Mouse (Mus musculus): Measurements from ENCODE around the gene Lman2l. TPM values are rescaled to one million over a fixed set of nuclear protein-coding genes. Genes with fewer than 3 reads are reported as not detected.

Lman2l gene
- 45.9 and 52.0 TPM in 2 replicates for polyA plus RNA-seq (2015; fragmentation: Nextera tagmentation; extraction: Ambion mirVana)

DNA sequence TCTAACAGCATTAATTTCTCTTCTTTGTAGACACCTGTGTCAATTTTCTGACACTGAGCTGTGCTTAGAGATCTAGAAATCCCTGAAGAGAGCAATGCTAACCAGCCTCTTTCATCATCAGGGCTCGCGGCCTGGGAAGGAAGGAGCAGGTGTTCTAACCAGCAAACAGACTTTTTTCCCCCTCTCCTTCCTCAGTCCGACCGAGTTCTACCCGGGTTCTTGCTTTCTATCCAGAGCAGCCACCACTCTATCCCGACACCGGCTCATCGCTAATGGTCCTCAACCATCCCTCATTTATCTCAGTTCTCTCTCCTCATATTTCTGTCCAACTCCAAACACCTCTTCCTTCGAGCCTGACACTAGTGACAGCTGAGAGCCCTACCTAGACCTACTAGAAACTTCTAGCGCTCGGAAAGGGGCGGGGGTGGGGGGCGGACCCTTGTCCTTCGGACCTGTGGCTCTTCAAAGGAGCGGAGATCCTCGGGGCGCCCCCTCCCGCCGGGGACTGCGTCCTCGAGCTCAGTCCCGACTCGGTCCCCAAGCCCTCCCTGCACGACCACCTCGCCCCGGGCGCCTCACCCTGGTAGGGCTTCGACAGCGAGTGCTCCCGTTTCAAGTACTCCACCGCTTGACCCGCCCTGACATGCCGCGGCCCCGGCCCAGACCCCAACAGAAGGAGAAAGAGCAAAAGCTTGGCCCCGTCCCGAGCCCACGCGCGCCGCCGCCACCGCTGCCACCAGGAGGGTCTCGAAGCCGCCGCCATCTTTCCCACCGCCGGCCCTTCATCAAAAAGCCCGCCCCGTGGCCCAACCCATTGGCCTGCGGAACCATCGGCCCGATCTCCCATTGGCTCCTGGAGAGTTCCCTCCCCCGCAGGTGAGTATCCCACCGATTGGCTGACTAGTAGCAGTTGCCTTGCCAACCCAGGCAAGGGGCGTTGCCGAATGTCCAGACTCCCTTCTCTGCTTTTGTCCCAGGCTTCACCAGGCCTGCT lies at the start of gene Lman2l:
Lman2l (minus strand) TSS at position 801 of the 994 bp plus-strand sequence.
- peak within 1 kb of the TSS; percentile 81 for H3K4me2 ChIP-seq (replicated peaks)
- ATAC-seq (ENCODE audit: insufficient number of reproducible peaks, low FRiP score, low TSS enrichment, low read depth): peak; percentile 98
- H3K4me1 ChIP-seq: peaks cover 10% of the 10 kb centered on the region; the same call in 1 of the 2 replicates
- WGBS: under 1% methylated on average over 57 of the region's 57 CpGs
- H3K27me3 ChIP-seq: no peaks in the 10 kb centered on the region
- H3K9ac ChIP-seq: peak within 1 kb of the TSS; percentile 70
- peak within 1 kb of the TSS; percentile 82 for H3K27ac ChIP-seq (replicated peaks)
- H3K36me3 ChIP-seq: peaks cover 23% of the 10 kb centered on the region
- H3K4me3 ChIP-seq (replicated peaks): peak within 1 kb of the TSS; percentile 86
- H3K9me3 ChIP-seq (replicated peaks): no peaks in the 10 kb centered on the region

DNA sequence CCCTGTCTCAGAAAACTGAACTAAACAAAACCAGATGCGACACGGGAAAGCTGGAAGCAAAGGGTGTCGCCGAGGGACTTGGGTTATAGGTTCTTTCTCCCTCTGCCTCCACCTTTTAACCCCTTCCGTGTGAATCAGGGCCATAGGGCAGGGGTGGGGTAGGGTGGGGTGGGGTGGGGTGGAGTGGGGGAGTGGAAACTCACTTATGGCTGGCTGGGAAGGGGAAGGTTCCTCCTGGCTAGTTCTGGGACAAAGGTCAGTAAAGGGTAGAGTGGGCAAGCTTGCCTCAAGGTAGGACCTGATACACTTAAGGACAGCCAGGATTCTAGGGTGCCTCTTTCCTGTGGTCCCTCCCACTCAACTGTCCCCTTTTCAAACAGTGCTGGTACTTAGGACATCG lies 48.2 kb upstream of the Lman2l start:
- Histone ChIP-seq H3K36me3 (0 out of 2 replicates have a peak, but pooled peaks cover 3% of the 10 kb centered on the region), H3K27me3 (no peaks in the 10 kb centered on the region), H3K9me3 (replicated peaks) (no peaks in the 10 kb centered on the region), H3K9ac (no peak overlapping the region), H3K4me2 (replicated peaks) (no peak overlapping the region), H3K4me1 (0 out of 2 replicates have a peak, but pooled peaks cover 8% of the 10 kb centered on the region), H3K4me3 (replicated peaks) (no peak overlapping the region), H3K27ac (replicated peaks) (no peak overlapping the region)
- no peak for ATAC-seq (ENCODE audit: insufficient number of reproducible peaks, low FRiP score, low TSS enrichment, low read depth)
- WGBS: 56% methylated on average over 6 of the region's 6 CpGs

DNA sequence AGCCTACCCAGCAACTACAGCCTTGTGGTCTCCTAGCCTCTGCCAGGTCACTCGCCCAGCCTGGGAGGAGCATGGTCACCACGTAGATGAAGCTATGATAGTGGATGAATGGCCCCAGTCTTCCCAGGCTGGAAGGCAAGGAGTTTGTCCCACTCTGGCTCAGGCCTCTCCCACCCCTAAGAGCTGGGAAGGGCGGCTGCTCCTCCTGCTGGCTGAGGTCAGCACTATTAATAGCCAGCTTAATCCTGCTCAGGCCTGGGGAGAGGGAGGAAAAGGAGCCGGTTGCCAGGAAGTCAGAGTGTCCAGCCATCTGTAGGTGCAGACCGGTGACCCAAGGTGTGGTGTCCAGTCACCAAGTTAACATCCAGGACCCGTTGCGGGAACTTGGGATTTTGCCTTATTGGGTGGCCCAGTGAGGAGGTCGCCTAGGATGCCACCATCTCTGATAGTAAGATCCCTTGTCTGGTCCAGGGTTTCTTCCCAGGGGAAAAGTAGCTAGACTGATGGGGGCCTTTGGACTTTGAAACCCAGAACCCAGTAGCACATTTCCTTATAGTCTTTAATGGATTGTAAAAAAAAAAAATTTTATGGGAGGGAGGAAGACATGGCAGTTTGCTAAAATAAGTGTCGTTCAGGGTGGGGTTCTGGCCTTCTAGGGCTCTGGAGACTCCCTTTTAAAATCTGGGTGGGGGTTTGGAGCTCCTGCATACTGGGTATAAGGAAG lies 47.5 kb upstream of the Lman2l start:
- 41% methylated on average over 9 of the region's 9 CpGs for WGBS
- Histone ChIP-seq H3K27me3 (no peaks in the 10 kb centered on the region), H3K9me3 (replicated peaks) (no peaks in the 10 kb centered on the region), H3K9ac (no peak overlapping the region), H3K4me3 (replicated peaks) (no peak overlapping the region), H3K36me3 (no peaks in the 10 kb centered on the region), H3K4me1 (0 out of 2 replicates have a peak, but pooled peaks cover 8% of the 10 kb centered on the region), H3K27ac (replicated peaks) (no peak overlapping the region), H3K4me2 (replicated peaks) (no peak overlapping the region)
- ATAC-seq (ENCODE audit: insufficient number of reproducible peaks, low FRiP score, low TSS enrichment, low read depth): peak; percentile 81

DNA sequence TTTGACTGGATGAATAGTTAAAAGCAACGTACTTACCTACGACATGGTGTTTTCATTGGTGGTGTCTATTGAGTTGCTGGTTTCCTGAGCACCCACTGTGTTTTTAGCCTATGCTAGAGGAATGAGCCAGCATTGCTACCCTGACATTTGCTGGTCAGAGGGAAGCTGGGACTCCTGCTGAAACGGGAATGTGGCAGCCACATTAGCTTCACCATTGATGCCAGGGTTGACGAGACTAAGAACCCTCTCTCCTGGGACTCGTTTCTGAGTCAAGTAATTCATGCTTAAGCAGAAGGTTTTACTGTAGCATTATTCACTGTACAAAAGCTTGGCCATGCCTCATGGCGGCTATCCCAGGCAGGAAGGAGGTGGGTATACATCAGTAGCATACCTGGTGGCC lies 44.6 kb upstream of the Lman2l start:
- WGBS: 74% methylated on average over 6 of the region's 6 CpGs
- Histone ChIP-seq H3K36me3 (no peaks in the 10 kb centered on the region), H3K4me1 (0 out of 2 replicates have a peak, but pooled peaks cover 12% of the 10 kb centered on the region), H3K27me3 (no peaks in the 10 kb centered on the region), H3K9me3 (replicated peaks) (no peaks in the 10 kb centered on the region), H3K4me2 (replicated peaks) (no peak overlapping the region), H3K4me3 (replicated peaks) (no peak overlapping the region), H3K9ac (no peak overlapping the region), H3K27ac (replicated peaks) (no peak overlapping the region)
- no peak for ATAC-seq (ENCODE audit: insufficient number of reproducible peaks, low FRiP score, low TSS enrichment, low read depth)

- 82% methylated on average over 9 of the region's 9 CpGs for WGBS
- no peak overlapping the region for H3K4me2 ChIP-seq (replicated peaks)
- H3K9ac ChIP-seq: no peak overlapping the region
- H3K27ac ChIP-seq (replicated peaks): no peak overlapping the region
- H3K36me3 ChIP-seq: no peaks in the 10 kb centered on the region
- 0 out of 2 replicates have a peak, but pooled peaks cover 6% of the 10 kb centered on the region for H3K4me1 ChIP-seq
- H3K27me3 ChIP-seq: no peaks in the 10 kb centered on the region
- no peak for ATAC-seq (ENCODE audit: insufficient number of reproducible peaks, low FRiP score, low TSS enrichment, low read depth)
- no peak overlapping the region for H3K4me3 ChIP-seq (replicated peaks)
- no peaks in the 10 kb centered on the region for H3K9me3 ChIP-seq (replicated peaks)
Observed at GRCm38 (mm10) chr1:36487111-36487510, 42.0 kb upstream of the Lman2l start.

GRCm38 (mm10) chr1:36485080-36485479 lies 40.0 kb upstream of the Lman2l start:
- H3K9ac ChIP-seq: no peak overlapping the region
- WGBS: 46% methylated on average over 7 of the region's 7 CpGs
- H3K27ac ChIP-seq (replicated peaks): no peak overlapping the region
- no peaks in the 10 kb centered on the region for H3K9me3 ChIP-seq (replicated peaks)
- no peak overlapping the region for H3K4me3 ChIP-seq (replicated peaks)
- H3K36me3 ChIP-seq: no peaks in the 10 kb centered on the region
- no peaks in the 10 kb centered on the region for H3K27me3 ChIP-seq
- no peak overlapping the region for H3K4me2 ChIP-seq (replicated peaks)
- H3K4me1 ChIP-seq: 0 out of 2 replicates have a peak, but pooled peaks cover 4% of the 10 kb centered on the region
- no peak for ATAC-seq (ENCODE audit: insufficient number of reproducible peaks, low FRiP score, low TSS enrichment, low read depth)

- H3K4me3 ChIP-seq (replicated peaks): no peak overlapping the region
- no peak for ATAC-seq (ENCODE audit: insufficient number of reproducible peaks, low FRiP score, low TSS enrichment, low read depth)
- WGBS: 38% methylated on average over 4 of the region's 4 CpGs
- H3K4me2 ChIP-seq (replicated peaks): no peak overlapping the region
- no peaks in the 10 kb centered on the region for H3K27me3 ChIP-seq
- H3K4me1 ChIP-seq: 0 out of 2 replicates have a peak, but pooled peaks cover 4% of the 10 kb centered on the region
- no peak overlapping the region for H3K27ac ChIP-seq (replicated peaks)
- H3K9me3 ChIP-seq (replicated peaks): no peaks in the 10 kb centered on the region
- H3K36me3 ChIP-seq: no peaks in the 10 kb centered on the region
- no peak overlapping the region for H3K9ac ChIP-seq
Observed at GRCm38 (mm10) chr1:36483825-36484224, 38.8 kb upstream of the Lman2l start.

DNA sequence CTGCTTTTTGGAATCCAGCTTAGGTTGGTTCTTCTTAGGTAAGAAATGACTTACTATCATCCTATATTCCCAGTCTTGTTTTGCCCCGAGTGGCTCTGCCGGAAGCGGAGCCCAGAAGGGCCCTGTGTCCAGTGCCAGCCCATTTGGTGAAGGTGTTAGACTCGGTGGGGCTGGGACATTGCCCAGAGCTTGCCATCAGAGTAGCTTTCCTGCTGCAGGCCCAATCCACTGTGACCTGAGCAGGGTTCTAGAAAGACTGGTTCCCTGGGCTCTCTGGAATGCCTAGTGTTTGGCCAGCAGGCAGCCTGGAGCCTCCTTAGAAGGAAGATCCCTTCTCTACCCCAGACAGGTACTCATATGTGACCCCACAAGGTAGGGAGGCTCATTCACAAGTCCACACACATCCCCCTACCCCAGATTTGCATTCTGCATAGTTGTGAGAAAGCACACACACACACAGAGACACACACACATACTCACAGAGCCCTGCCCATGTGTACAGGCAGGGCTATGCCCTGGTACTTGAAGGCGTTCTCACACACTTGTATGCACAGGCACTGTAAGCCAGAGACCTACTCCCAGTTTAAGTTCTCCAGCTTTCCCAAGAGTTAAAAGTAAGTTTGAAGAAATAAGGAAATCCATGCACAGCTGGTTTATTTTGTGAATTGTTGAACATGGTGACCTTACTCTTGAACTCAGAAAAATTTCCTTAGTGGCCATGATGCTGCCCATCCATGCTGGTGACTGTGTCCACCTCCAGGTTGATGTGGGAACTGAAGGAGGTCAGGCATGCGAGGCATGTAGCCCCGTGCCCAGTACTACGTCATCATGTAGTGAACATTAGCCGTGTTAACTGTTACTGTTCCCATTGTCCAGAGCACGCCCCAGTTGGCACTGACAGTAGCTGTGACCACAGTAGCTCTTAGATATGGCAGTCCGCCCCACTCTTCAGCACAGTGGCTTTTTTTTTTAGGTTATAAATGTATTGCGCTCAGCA lies 35.1 kb upstream of the Lman2l start:
- H3K27ac ChIP-seq (replicated peaks): no peak overlapping the region
- no peak overlapping the region for H3K4me2 ChIP-seq (replicated peaks)
- no peak for ATAC-seq (ENCODE audit: insufficient number of reproducible peaks, low FRiP score, low TSS enrichment, low read depth)
- H3K36me3 ChIP-seq: no peaks in the 10 kb centered on the region
- peaks cover 29% of the 10 kb centered on the region for H3K4me1 ChIP-seq
- no peaks in the 10 kb centered on the region for H3K27me3 ChIP-seq
- 84% methylated on average over 12 of the region's 12 CpGs for WGBS
- no peaks in the 10 kb centered on the region for H3K9me3 ChIP-seq (replicated peaks)
- no peak overlapping the region for H3K4me3 ChIP-seq (replicated peaks)
- no peak overlapping the region for H3K9ac ChIP-seq

GRCm38 (mm10) chr1:36478343-36478795 lies 33.3 kb upstream of the Lman2l start:
- H3K9me3 ChIP-seq (replicated peaks): no peaks in the 10 kb centered on the region
- 67% methylated on average over 2 of the region's 2 CpGs for WGBS
- no peak for ATAC-seq (ENCODE audit: insufficient number of reproducible peaks, low FRiP score, low TSS enrichment, low read depth)
- H3K9ac ChIP-seq: no peak overlapping the region
- no peak overlapping the region for H3K4me2 ChIP-seq (replicated peaks)
- H3K4me3 ChIP-seq (replicated peaks): no peak overlapping the region
- H3K4me1 ChIP-seq: peaks cover 47% of the 10 kb centered on the region
- H3K36me3 ChIP-seq: no peaks in the 10 kb centered on the region
- H3K27me3 ChIP-seq: no peaks in the 10 kb centered on the region
- H3K27ac ChIP-seq (replicated peaks): no peak overlapping the region

DNA sequence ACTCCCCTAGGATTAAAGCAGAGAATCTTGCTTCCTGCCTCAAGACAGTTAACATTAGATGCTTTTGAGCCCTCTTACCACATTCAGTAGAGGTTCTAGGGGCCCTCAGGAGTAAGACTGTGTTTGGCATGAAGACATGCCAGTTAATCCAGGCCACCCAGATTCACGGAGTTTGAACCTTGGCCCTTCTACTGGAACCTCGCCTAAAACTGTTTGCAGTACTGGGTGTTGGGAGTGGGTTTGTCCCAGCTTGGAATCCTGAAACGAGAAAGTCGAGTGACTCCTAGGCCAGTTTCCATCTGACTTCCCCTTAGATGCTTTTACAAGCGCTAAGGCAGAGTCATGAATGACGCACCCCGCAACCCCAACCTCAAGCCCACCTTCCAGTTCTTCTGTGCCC lies 31.4 kb upstream of the Lman2l start:
- 80% methylated on average over 7 of the region's 7 CpGs for WGBS
- no peak for ATAC-seq (ENCODE audit: insufficient number of reproducible peaks, low FRiP score, low TSS enrichment, low read depth)
- Histone ChIP-seq H3K4me1 (peaks cover 65% of the 10 kb centered on the region), H3K9me3 (replicated peaks) (no peaks in the 10 kb centered on the region), H3K9ac (no peak overlapping the region), H3K4me2 (replicated peaks) (no peak overlapping the region), H3K36me3 (no peaks in the 10 kb centered on the region), H3K4me3 (replicated peaks) (no peak overlapping the region), H3K27me3 (no peaks in the 10 kb centered on the region), H3K27ac (replicated peaks) (no peak overlapping the region)

Measured in embryonic facial prominence, embryonic 15.5 days (tissue).